Comparison of ENCODE assay signal across 13 mouse cellular contexts in genomic region chr17:26849106-26849745, GRCm38 (mm10). TPM values are rescaled to one million over a fixed set of nuclear protein-coding genes. Genes with fewer than 3 reads are reported as not detected.
DNase-seq lines count a peak whose midpoint lies in the region; ATAC-seq and TF ChIP-seq lines count a peak whose summit lies in the region.
"Had no signal": no experiment of that assay in that cellular context is flagged by ENCODE, and none has a peak within 500 bp of the region (broad histone marks: within the 10 kb centered on the region; RNA-seq: fewer than 3 reads in every experiment).

No protein-coding gene starts in this region.

- peak overlapping the region; percentile 91 for H3K27ac ChIP-seq in heart, adult 2 months
- no peak overlapping the region for H3K27ac ChIP-seq in testis, adult 2 months (ENCODE audit: control insufficient read depth, insufficient read depth, low read depth, low read length)
- H3K27ac ChIP-seq in liver, embryonic 11.5 days (ENCODE audit: low read depth, low read length) = no peak overlapping the region

- peak overlapping the region; percentile 59 for H3K4me2 ChIP-seq in liver, embryonic 11.5 days

- peaks cover 11% of the 10 kb centered on the region for H3K27me3 ChIP-seq in heart, adult 2 months (ENCODE audit: control insufficient read depth, insufficient read depth, low read length)
- peaks cover 14% of the 10 kb centered on the region for H3K27me3 ChIP-seq in testis, adult 2 months (ENCODE audit: control insufficient read depth, insufficient read depth, low read length)
- peaks cover 90% of the 10 kb centered on the region for H3K27me3 ChIP-seq in liver, embryonic 11.5 days (replicated peaks; ENCODE audit: control insufficient read depth, insufficient read depth, low read length)

- peak overlapping the region; percentile 51 for H3K4me3 ChIP-seq in heart, adult 2 months
- H3K4me3 ChIP-seq in testis, adult 2 months (ENCODE audit: control insufficient read depth, low read depth, low read length) = peak overlapping the region; percentile 73
- peak overlapping the region; percentile 30; the same call in 1 of the 2 replicates for H3K4me3 ChIP-seq in liver, embryonic 11.5 days (ENCODE audit: low read depth, low read length)
- H3K4me3 ChIP-seq: erythroblast, embryonic 14.5 days had no signal

- TF ChIP-seq EP300 in heart, adult 2 months (IDR thresholded peaks at IDR 0.05; ENCODE audit: insufficient read depth, low read depth, low read length) = no peak

- H3K36me3 ChIP-seq in heart, adult 2 months (ENCODE audit: control insufficient read depth, insufficient read depth, low read length) = no peaks in the 10 kb centered on the region
- H3K36me3 ChIP-seq in testis, adult 2 months (ENCODE audit: control insufficient read depth, insufficient read depth, low read length) = no peaks in the 10 kb centered on the region
- H3K36me3 ChIP-seq in liver, embryonic 11.5 days (ENCODE audit: control insufficient read depth, insufficient read depth, low read length) = no peaks in the 10 kb centered on the region

- TF ChIP-seq CTCF in heart, adult 2 months (IDR thresholded peaks at IDR 0.05) = no peak
- no peak for TF ChIP-seq CTCF in testis, adult 2 months (IDR thresholded peaks at IDR 0.05; ENCODE audit: control insufficient read depth, insufficient read depth, insufficient replicate concordance, low read depth, low read length)

- DNase-seq in heart, adult 2 months = no peak
- no peak for DNase-seq in heart, postnatal 25 days (ENCODE audit: low spot score)
- no peak for DNase-seq in testis, postnatal 14 days (ENCODE audit: low spot score)
- DNase-seq in liver, embryonic 11.5 days (ENCODE audit: low spot score) = no peak
- no peak for DNase-seq in cerebellum, postnatal 25 days
- no peak for DNase-seq in kidney, adult 9 months
- DNase-seq: spleen, adult 18-20 months had no signal

- intact Hi-C loops in heart, adult 2 months (cut with DNase I) = loop anchor here (1.0 kb wide), 1 partner anchor 10 kb away; no protein-coding TSS in a partner anchor
- intact Hi-C loops in heart, postnatal 25 days (cut with DNase I) = loop anchor here (10.0 kb wide), 1 partner anchor 364 kb away; no protein-coding TSS in a partner anchor

- H3K9me3 ChIP-seq in liver, embryonic 11.5 days (ENCODE audit: control insufficient read depth, low read length) = no peaks in the 10 kb centered on the region
- H3K9me3 ChIP-seq: megakaryocyte, embryonic 14.5 days had no signal

- ATAC-seq in liver, embryonic 11.5 days (replicated peaks; ENCODE audit: low FRiP score) = no peak
- no peak for ATAC-seq in megakaryocyte-erythroid progenitor cell, adult 5-6 weeks (replicated peaks; ENCODE audit: low FRiP score, low TSS enrichment, poor library complexity, severe bottlenecking)

- no peak for TF ChIP-seq POLR2A in heart, adult 2 months (IDR thresholded peaks at IDR 0.05; ENCODE audit: insufficient read depth, low read depth, low read length)
- no peak for TF ChIP-seq POLR2A in testis, adult 2 months (IDR thresholded peaks at IDR 0.05; ENCODE audit: control insufficient read depth, low read depth, low read length)

- no peaks in the 10 kb centered on the region for H3K4me1 ChIP-seq in heart, adult 2 months (ENCODE audit: control insufficient read depth, insufficient read depth, low read length)
- H3K4me1 ChIP-seq in testis, adult 2 months (ENCODE audit: control insufficient read depth, insufficient read depth, low read length) = peaks cover 21% of the 10 kb centered on the region
- H3K4me1 ChIP-seq in liver, embryonic 11.5 days (replicated peaks; ENCODE audit: control insufficient read depth, insufficient read depth, low read length) = peaks cover 13% of the 10 kb centered on the region; the same call in 1 of the 2 replicates

- H3K9ac ChIP-seq in heart, adult 2 months (ENCODE audit: low read depth, low read length) = peak overlapping the region; percentile 58
- H3K9ac ChIP-seq in liver, embryonic 11.5 days (ENCODE audit: low read depth, low read length) = no peak overlapping the region

- H3K79me2 ChIP-seq in heart, adult 2 months (replicated peaks; ENCODE audit: control insufficient read depth, insufficient read depth, low read length) = no peaks in the 10 kb centered on the region

- WGBS in heart, adult 2 months = 6% methylated on average over 19 of the region's 19 CpGs
- WGBS in liver, embryonic 11.5 days = 5% methylated on average over 19 of the region's 19 CpGs

RNA-seq across cellular contexts. Expression of gene Nkx2-5, which starts 4.4 kb away (rescaled TPM):
- total RNA-seq in heart, adult 2 months (2021) = 10 to 100 TPM; 87.1 to 96.3 TPM
- polyA plus RNA-seq in heart, adult 2 months (2012; rRNA removed) = 72.6 and 104 TPM in 2 replicates
- 10 to 100 TPM; 79.5 to 91.8 TPM for total RNA-seq in heart, postnatal 25 days (2021)
- polyA plus RNA-seq in testis, adult 2 months (2012; rRNA removed) = not detected in 2 replicates
- polyA plus RNA-seq in liver, embryonic 11.5 days (2014; fragmentation: Nextera tagmentation; extraction: Ambion mirVana) = 1.0 and 2.1 TPM in 2 replicates
- total RNA-seq in megakaryocyte-erythroid progenitor cell, adult 5-6 weeks (2014; fragmentation: Nextera tagmentation) = not detected in 2 replicates
- total RNA-seq in megakaryocyte-erythroid progenitor cell, adult 5-6 weeks (2017) = not detected in 2 replicates
- total RNA-seq: adrenal gland, adult 18-20 months had no signal
- polyA plus RNA-seq: erythroblast, embryonic 14.5 days; large intestine, adult 2 months had no signal

Comparison
In these comparisons a context has a peak if more than half of its experiments do, and no peak if none do; other contexts are left out.
1. RNA of gene Nkx2-5, which starts 4.4 kb away (total RNA-seq): 87.1 to 96.3 TPM in heart, adult 2 months and 79.5 to 91.8 TPM in heart, postnatal 25 days; not detected in megakaryocyte-erythroid progenitor cell, adult 5-6 weeks; every median in the first group is over 10 times any median in the second.
2. Peak in every context shown above with its lines, with median percentiles within 50 percentile points of each other: H3K4me3 ChIP-seq.